Mouse (Mus musculus) heart, postnatal 0 days (tissue): ENCODE results near the gene Ccnyl1.

Experiments used
- CTCF ChIP-seq: IDR thresholded peaks from 2 replicates; pipeline ENCODE4 v1.5.1; 2016; ENCODE audit warnings: antibody characterized with exemption, control low read depth, low read depth
- EP300 ChIP-seq: IDR thresholded peaks from 2 replicates; pipeline ENCODE4 v1.6.1; 2016; ENCODE audit warnings: antibody characterized with exemption, low read depth

GRCm38 (mm10) chr1:64667111-64667633 is 23.1 kb upstream of the Ccnyl1 start:
- TF ChIP-seq CTCF = no peak
- TF ChIP-seq EP300 = no peak
